Mouse (Mus musculus) testis, adult 2 months (tissue): Measurements from ENCODE around the gene Atf6.

Experiments used
- CTCF ChIP-seq: fragments of 200-500 bp; IDR thresholded peaks from 2 replicates; pipeline ENCODE4 v1.5.1; 2012; ENCODE audit warnings: low read depth, mild to moderate bottlenecking, inconsistent platforms, low read length, moderate library complexity; ENCODE audit not compliant: control insufficient read depth, insufficient read depth, insufficient replicate concordance
- POLR2A ChIP-seq: fragments of 200-500 bp; IDR thresholded peaks from 2 replicates; pipeline ENCODE4 v1.6.1; 2012; ENCODE audit warnings: low read depth, mild to moderate bottlenecking, inconsistent platforms, low read length, moderate library complexity; ENCODE audit not compliant: control insufficient read depth

DNA sequence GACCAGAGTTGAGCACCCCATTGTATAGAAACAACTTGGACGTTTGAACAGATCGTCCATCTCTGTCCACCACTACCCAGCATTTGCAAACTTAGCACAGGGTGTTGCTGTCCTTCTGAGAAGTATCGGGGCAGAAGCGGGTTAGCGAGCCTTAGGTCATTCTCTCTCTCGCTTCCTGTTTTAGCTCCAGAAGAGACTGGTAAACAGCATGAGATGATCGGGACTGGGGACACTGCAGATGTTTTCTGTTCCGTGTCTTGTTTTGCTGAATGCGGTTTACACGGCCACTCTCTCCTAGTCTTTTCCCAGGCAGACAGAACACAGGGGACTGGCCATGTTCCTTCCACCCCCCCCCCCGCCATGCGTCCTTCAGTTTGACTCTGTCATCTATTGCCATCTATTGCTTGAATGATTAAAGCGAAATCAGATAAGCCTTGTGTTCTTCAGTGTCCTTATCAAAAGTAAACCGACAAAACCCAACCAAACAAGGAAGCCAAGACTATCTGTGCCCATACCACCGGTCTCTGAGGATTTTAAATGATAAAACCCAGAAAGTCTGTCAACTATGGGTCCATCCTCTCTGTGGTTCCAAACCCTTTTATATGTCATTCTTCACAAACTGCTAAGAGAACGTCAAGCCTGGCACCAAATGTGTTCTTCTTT lies 31.0 kb upstream of the Atf6 start:
- TF ChIP-seq CTCF (no peak), POLR2A (no peak)
